Mouse (Mus musculus): ENCODE data around the gene Gm21750. TPM values are rescaled to one million over a fixed set of nuclear protein-coding genes. Genes with fewer than 3 reads are reported as not detected.

Gene Gm21750
- total and polyA plus RNA-seq, 2 experiments from 2014 or later: not detected

DNA sequence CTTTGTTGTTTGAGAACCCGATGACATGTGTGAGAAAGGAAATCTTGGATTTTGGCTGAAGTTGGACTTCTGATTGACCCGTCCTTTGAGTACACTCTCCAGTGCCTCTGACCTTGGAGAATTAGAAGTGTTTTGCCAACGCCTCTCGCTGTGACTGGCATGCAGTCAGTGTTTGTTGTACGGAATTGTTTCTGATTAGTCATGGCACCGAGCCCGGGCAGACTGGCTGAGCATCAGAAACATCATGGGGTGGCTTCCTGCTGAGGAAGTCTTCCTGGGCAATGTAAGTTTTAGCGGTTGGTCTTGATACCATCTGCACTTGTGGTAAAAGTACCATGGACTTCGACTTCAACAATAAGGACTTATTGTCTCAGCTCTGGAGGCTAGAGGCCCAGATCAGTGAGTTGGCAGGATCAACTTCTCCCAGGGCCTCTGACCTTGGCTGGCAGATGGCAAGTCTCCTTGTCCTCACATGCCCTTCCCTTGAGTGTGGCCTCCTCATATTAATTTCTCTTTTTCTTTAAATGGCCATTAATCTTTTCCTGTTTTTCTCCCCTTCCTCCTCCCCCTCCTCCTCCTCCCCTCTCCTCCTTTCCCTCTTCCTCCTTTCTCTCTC, 28.3 kb upstream of the Gm21750 start:
- ATAC-seq (ENCODE audit: insufficient read depth, low read depth): peak; percentile 96
- 31% methylated on average over 9 of the region's 9 CpGs for WGBS
- H3K36me3 ChIP-seq (replicated peaks; ENCODE audit: control insufficient read depth, insufficient read depth, low read length): no peaks in the 10 kb centered on the region
- peak overlapping the region; percentile 58 for H3K27ac ChIP-seq (ENCODE audit: low read depth)
- DNase-seq (ENCODE audit: low spot score): peak; percentile 91
- H3K4me2 ChIP-seq (ENCODE audit: low read depth, low read length): no peak overlapping the region
- H3K9ac ChIP-seq (replicated peaks; ENCODE audit: low read depth, low read length): no peak overlapping the region
- peaks cover 10% of the 10 kb centered on the region for H3K4me1 ChIP-seq (ENCODE audit: control insufficient read depth, insufficient read depth)
- H3K27me3 ChIP-seq (ENCODE audit: control insufficient read depth, insufficient read depth, low read length): no peaks in the 10 kb centered on the region
- H3K9me3 ChIP-seq (replicated peaks; ENCODE audit: control insufficient read depth, low read length): no peaks in the 10 kb centered on the region
- no peak overlapping the region for H3K4me3 ChIP-seq (ENCODE audit: low read depth, low read length)
- no peak for TF ChIP-seq CTCF (IDR thresholded peaks at IDR 0.05; ENCODE audit: low read depth)
- peak; percentile 48; the same call in 1 of the 2 replicates for TF ChIP-seq EP300 (IDR thresholded peaks at IDR 0.05; ENCODE audit: low read depth)

DNA sequence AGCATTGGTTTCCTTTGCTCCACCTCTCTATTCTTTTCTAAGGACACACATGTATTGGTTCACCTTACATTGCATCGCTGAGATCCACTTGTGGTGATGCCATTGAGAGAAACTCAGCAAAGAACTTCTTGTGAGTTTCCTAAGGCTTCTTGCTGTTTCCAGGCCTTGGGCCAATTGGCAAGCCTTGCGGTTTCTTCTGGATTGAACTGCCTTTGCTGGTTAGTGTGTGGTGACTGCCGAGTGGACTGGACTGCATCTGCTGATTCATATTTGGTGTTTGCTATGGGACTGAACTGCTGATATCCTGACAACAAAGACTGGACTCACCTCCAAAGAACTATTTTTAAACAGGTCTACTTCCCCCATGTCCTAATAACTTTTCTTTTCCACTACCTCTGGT, 26.7 kb upstream of the Gm21750 start:
- H3K9me3 ChIP-seq (replicated peaks; ENCODE audit: control insufficient read depth, low read length): no peaks in the 10 kb centered on the region
- 80% methylated on average over 3 of the region's 3 CpGs for WGBS
- H3K27me3 ChIP-seq (ENCODE audit: control insufficient read depth, insufficient read depth, low read length): no peaks in the 10 kb centered on the region
- no peak overlapping the region for H3K9ac ChIP-seq (replicated peaks; ENCODE audit: low read depth, low read length)
- no peak overlapping the region for H3K4me3 ChIP-seq (ENCODE audit: low read depth, low read length)
- DNase-seq (ENCODE audit: low spot score): no peak
- no peak for ATAC-seq (ENCODE audit: insufficient read depth, low read depth)
- H3K36me3 ChIP-seq (replicated peaks; ENCODE audit: control insufficient read depth, insufficient read depth, low read length): no peaks in the 10 kb centered on the region
- TF ChIP-seq EP300 (IDR thresholded peaks at IDR 0.05; ENCODE audit: low read depth) (no peak), CTCF (IDR thresholded peaks at IDR 0.05; ENCODE audit: low read depth) (no peak)
- peaks cover 10% of the 10 kb centered on the region for H3K4me1 ChIP-seq (ENCODE audit: control insufficient read depth, insufficient read depth)
- H3K4me2 ChIP-seq (ENCODE audit: low read depth, low read length): no peak overlapping the region
- H3K27ac ChIP-seq (ENCODE audit: low read depth): no peak overlapping the region

DNA sequence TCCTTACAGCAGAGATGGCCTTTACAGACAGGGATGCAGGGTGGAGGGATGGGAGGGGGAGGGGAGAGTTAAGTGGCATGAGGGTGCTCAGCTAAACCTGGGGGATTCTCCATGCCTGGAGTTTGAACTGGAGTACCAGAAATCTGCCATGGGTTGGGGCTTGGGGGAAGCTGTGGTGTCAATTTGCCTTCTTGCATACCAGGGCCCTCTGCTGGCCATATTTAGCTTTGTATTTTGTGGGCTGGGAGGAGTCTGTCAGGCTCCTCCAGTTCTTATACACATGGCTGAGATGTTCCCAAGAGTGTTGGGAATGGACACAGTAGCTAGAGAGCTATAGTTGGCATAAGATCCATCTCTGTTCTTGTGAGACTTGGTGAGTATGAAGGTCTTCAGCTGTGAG, 23.6 kb upstream of the Gm21750 start:
- DNase-seq (ENCODE audit: low spot score) (no peak), ATAC-seq (ENCODE audit: insufficient read depth, low read depth) (no peak)
- Histone ChIP-seq H3K4me2 (ENCODE audit: low read depth, low read length) (no peak overlapping the region), H3K27ac (ENCODE audit: low read depth) (no peak overlapping the region), H3K9ac (replicated peaks; ENCODE audit: low read depth, low read length) (no peak overlapping the region), H3K4me3 (ENCODE audit: low read depth, low read length) (no peak overlapping the region), H3K4me1 (ENCODE audit: control insufficient read depth, insufficient read depth) (0 out of 2 replicates have a peak, but pooled peaks cover under 1% of the 10 kb centered on the region), H3K36me3 (replicated peaks; ENCODE audit: control insufficient read depth, insufficient read depth, low read length) (no peaks in the 10 kb centered on the region), H3K27me3 (ENCODE audit: control insufficient read depth, insufficient read depth, low read length) (no peaks in the 10 kb centered on the region), H3K9me3 (replicated peaks; ENCODE audit: control insufficient read depth, low read length) (no peaks in the 10 kb centered on the region)
- no peak for TF ChIP-seq CTCF (IDR thresholded peaks at IDR 0.05; ENCODE audit: low read depth)
- no peak for TF ChIP-seq EP300 (IDR thresholded peaks at IDR 0.05; ENCODE audit: low read depth)

DNA sequence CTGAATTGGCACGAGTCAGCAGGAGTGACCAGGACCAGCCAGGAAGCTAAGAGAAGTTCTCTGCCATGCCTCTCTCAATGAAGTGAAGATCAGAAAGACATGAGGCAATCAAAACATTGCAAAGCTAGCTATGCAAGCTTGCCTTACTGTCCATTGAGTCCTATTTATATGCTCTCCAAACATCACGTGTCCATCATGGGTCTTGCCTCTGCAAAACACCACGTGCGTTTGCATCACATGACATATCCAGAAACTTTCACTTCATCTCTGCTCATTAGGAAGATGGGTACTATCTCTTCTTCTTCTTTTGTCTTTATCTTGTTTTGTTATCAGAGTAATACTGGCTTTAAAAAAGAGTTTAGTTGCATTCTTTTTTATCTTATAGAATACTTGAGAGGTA, 10.8 kb upstream of the Gm21750 start:
- Histone ChIP-seq H3K4me3 (ENCODE audit: low read depth, low read length) (no peak overlapping the region), H3K36me3 (replicated peaks; ENCODE audit: control insufficient read depth, insufficient read depth, low read length) (no peaks in the 10 kb centered on the region), H3K9ac (replicated peaks; ENCODE audit: low read depth, low read length) (no peak overlapping the region), H3K4me1 (ENCODE audit: control insufficient read depth, insufficient read depth) (no peaks in the 10 kb centered on the region), H3K27ac (ENCODE audit: low read depth) (no peak overlapping the region), H3K27me3 (ENCODE audit: control insufficient read depth, insufficient read depth, low read length) (no peaks in the 10 kb centered on the region), H3K4me2 (ENCODE audit: low read depth, low read length) (no peak overlapping the region), H3K9me3 (replicated peaks; ENCODE audit: control insufficient read depth, low read length) (no peaks in the 10 kb centered on the region)
- DNase-seq (ENCODE audit: low spot score) (no peak), ATAC-seq (ENCODE audit: insufficient read depth, low read depth) (no peak)
- 77% methylated on average over 4 of the region's 4 CpGs for WGBS
- TF ChIP-seq EP300 (IDR thresholded peaks at IDR 0.05; ENCODE audit: low read depth): no peak
- TF ChIP-seq CTCF (IDR thresholded peaks at IDR 0.05; ENCODE audit: low read depth): no peak

DNA sequence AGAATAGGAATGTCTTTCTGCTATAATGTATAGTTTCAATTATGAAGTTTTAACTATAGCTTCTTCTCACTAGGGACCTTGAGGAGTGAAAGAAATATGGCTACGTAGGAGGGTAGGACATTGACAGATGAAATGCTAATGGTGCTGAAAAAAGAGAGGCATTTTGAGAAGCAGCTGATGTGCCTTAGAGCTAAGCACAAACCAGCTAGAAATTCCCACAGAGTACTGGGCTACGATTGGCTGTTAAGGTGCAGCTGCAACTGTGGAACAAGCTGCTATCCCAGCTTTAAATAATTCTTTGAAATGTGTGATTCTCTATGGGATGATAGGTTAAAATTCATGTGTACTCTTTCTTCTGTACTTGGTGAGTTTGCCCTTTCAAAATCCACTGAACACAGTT, 9.1 kb downstream of the Gm21750 start:
- 73% methylated on average over 2 of the region's 2 CpGs for WGBS
- Histone ChIP-seq H3K4me1 (ENCODE audit: control insufficient read depth, insufficient read depth) (no peaks in the 10 kb centered on the region), H3K4me3 (ENCODE audit: low read depth, low read length) (no peak overlapping the region), H3K36me3 (replicated peaks; ENCODE audit: control insufficient read depth, insufficient read depth, low read length) (no peaks in the 10 kb centered on the region), H3K9ac (replicated peaks; ENCODE audit: low read depth, low read length) (no peak overlapping the region), H3K27ac (ENCODE audit: low read depth) (no peak overlapping the region), H3K27me3 (ENCODE audit: control insufficient read depth, insufficient read depth, low read length) (no peaks in the 10 kb centered on the region), H3K9me3 (replicated peaks; ENCODE audit: control insufficient read depth, low read length) (no peaks in the 10 kb centered on the region), H3K4me2 (ENCODE audit: low read depth, low read length) (no peak overlapping the region)
- DNase-seq (ENCODE audit: low spot score) (no peak), ATAC-seq (ENCODE audit: insufficient read depth, low read depth) (no peak)
- TF ChIP-seq CTCF (IDR thresholded peaks at IDR 0.05; ENCODE audit: low read depth): no peak
- no peak for TF ChIP-seq EP300 (IDR thresholded peaks at IDR 0.05; ENCODE audit: low read depth)

DNA sequence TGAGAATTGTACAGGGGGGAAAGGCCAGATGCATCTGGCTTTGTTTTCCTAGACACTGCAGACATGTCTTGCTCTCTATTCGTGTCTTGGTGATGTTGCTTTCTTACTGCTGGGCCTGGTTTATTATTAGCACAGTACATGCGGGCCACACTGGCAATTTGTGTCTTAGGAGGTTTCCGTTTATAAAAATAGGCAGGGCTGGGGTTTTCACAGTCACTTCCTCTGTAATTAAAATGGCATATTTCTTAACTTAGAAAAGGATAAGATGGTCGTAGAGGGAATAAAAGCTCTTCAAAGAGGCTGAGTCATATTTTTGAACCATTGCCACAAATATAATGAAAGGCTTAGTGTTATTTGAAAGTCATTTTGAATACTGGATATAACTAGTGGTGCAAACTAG, 26.7 kb downstream of the Gm21750 start:
- WGBS: 25% methylated on average over 4 of the region's 4 CpGs
- Histone ChIP-seq H3K27ac (ENCODE audit: low read depth) (no peak overlapping the region), H3K27me3 (ENCODE audit: control insufficient read depth, insufficient read depth, low read length) (no peaks in the 10 kb centered on the region), H3K36me3 (replicated peaks; ENCODE audit: control insufficient read depth, insufficient read depth, low read length) (no peaks in the 10 kb centered on the region), H3K9me3 (replicated peaks; ENCODE audit: control insufficient read depth, low read length) (peaks cover 8% of the 10 kb centered on the region; the same call in 1 of the 2 replicates), H3K4me1 (ENCODE audit: control insufficient read depth, insufficient read depth) (no peaks in the 10 kb centered on the region), H3K9ac (replicated peaks; ENCODE audit: low read depth, low read length) (no peak overlapping the region), H3K4me3 (ENCODE audit: low read depth, low read length) (no peak overlapping the region), H3K4me2 (ENCODE audit: low read depth, low read length) (no peak overlapping the region)
- ATAC-seq (ENCODE audit: insufficient read depth, low read depth): no peak
- peak; percentile 23 for DNase-seq (ENCODE audit: low spot score)
- no peak for TF ChIP-seq CTCF (IDR thresholded peaks at IDR 0.05; ENCODE audit: low read depth)
- TF ChIP-seq EP300 (IDR thresholded peaks at IDR 0.05; ENCODE audit: low read depth): no peak
